Mouse (Mus musculus): Measurements from ENCODE around the gene Bcl2. TPM values are rescaled to one million over a fixed set of nuclear protein-coding genes. Genes with fewer than 3 reads are reported as not detected.

Bcl2 gene
- polyA plus RNA-seq (2017; shearing (Covaris generic)) = 209 TPM

DNA sequence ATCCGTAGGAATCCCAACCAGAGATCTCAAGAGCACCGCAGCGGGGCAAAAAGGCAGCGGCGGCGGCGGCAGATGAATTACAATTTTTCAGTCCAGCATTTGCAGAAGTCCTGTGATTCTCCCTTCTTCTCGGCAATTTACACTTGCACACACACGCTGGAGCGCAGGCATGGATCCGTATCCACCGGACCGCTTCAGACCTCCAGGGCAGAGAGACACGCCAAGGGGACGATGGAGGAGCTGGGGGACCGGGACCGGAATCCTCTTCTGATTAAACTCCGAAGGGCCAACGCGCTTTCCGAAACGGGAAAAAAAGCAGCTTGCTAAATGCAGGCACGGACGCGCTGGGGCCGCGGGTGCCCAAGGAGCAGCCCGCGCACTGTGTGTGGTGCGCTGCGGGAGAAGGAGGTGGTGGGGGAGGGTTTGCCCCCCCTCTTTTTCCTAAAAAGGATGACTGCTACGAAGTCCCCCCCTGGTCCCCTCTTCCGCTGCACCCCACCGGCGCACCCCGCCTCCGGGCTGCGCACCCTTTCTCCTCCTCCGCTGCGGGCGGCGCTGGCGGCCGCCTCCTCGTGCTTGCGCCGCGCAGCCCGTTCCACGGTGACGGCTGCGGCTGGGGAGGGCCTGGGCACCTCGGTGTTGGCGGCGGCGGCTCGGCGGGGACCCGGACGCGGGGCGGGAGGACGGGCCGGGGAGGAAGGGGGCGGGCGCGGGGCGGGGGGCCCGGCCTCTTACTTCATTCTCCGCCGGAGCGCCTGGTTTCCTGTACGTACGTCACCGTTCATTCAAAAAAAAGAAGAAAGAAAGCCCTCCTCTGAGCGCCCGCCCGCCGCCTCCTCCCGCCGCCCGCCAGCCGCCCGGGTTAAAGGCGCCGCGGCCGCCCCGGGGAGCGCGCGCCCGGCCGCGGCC, at the start of gene Bcl2:
Bcl2 (minus strand) TSS at position 654 of the 909 bp plus-strand sequence.

DNA sequence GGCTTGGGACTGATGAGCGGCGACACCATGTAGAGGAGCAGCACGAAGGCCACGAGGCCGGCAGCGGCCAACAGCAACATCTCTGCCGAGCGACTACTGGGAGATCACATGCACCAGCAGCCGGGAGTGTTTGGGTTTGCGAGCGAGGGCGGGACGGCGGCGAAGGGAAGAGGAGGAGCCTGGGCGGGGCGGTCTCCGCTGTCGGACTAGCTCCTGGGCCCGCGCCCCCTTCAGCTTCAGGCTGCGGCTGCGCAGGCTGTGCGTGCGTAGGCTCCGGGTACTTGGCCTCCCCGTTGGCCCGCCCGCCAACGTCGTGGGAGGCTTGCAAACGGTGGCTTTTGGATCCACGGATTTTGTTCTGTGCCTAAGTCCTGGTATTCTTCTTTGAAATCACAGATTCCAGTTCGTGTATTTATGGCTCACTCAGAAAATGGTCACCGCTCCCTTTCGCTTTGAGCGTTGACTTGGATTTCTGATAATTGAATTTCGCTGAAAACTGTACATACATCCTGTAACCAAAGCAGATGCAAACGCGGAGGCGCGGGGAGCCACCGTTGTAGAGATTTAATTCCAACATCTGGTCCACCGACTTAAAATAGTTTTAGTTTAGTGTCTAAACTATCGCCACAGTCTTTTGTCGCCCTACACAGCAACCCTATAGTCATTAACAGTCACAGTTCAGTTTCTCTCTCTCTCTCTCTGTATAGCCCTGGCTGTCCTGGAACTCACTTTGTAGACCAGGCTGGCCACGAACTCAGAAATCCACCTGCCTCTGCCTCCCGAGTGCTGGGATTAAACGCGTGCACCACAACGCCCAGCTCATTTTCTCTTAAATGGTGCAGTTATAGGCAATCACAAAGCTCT, 45.7 kb upstream of the Bcl2 start, which contains the start of gene Kdsr:
Kdsr (minus strand) TSS at position 156 of the 864 bp plus-strand sequence.

Other genes with a start within 250 kb of the Bcl2 start
- gene Kdsr, start 45.5 kb upstream of the Bcl2 start, polyA plus RNA-seq (2017; shearing (Covaris generic)) = 36.0 TPM
- gene Vps4b, start 82.5 kb upstream of the Bcl2 start, polyA plus RNA-seq (2017; shearing (Covaris generic)) = 124 TPM
- gene Serpinb5, start 146.9 kb upstream of the Bcl2 start, polyA plus RNA-seq (2017; shearing (Covaris generic)) = not detected
- not detected for gene Serpinb12, start 220.2 kb upstream of the Bcl2 start, polyA plus RNA-seq (2017; shearing (Covaris generic))

Measured in CD4-positive, CD25-positive, alpha-beta regulatory T cell, adult 9 weeks (primary cell).